ENCODE assay signal across 22 mouse cellular contexts in genomic region chr1:58257195-58257991, GRCm38 (mm10). TPM values are rescaled to one million over a fixed set of nuclear protein-coding genes. Genes with fewer than 3 reads are reported as not detected.
DNase-seq lines count a peak whose midpoint lies in the region; ATAC-seq and TF ChIP-seq lines count a peak whose summit lies in the region.
"Had no signal": no experiment of that assay in that cellular context is flagged by ENCODE, and none has a peak within 500 bp of the region (broad histone marks: within the 10 kb centered on the region; RNA-seq: fewer than 3 reads in every experiment).

No protein-coding gene starts in this region.

- TF ChIP-seq EP300 in stomach, postnatal 0 days (optimal IDR thresholded peaks at IDR 0.05) = no peak

- 66% methylated on average over 10 of the region's 10 CpGs for WGBS in stomach, postnatal 0 days

- H3K4me1 ChIP-seq in stomach, postnatal 0 days (replicated peaks; ENCODE audit: control insufficient read depth, insufficient read depth) = no peaks in the 10 kb centered on the region
- H3K4me1 ChIP-seq: heart, embryonic 13.5 days; liver, embryonic 15.5 days had no signal

- ATAC-seq in stomach, postnatal 0 days (ENCODE audit: low FRiP score, low TSS enrichment) = no peak
- ATAC-seq: activated CD4-positive, CD25-positive, alpha-beta regulatory T cell, adult 4 months; midbrain, embryonic 16.5 days had no signal

- H3K4me2 ChIP-seq in stomach, postnatal 0 days (replicated peaks; ENCODE audit: low read depth) = no peak overlapping the region
- H3K4me2 ChIP-seq: embryonic facial prominence, embryonic 13.5 days; heart, embryonic 13.5 days; hindbrain, embryonic 14.5 days; limb, embryonic 15.5 days; liver, embryonic 15.5 days had no signal

- no peak for TF ChIP-seq CTCF in stomach, postnatal 0 days (IDR thresholded peaks at IDR 0.05; ENCODE audit: low read depth)

- H3K36me3 ChIP-seq in stomach, postnatal 0 days (ENCODE audit: control insufficient read depth, insufficient read depth, low read length) = no peaks in the 10 kb centered on the region
- H3K36me3 ChIP-seq: embryonic facial prominence, embryonic 13.5 days; heart, embryonic 13.5 days; limb, embryonic 15.5 days; liver, embryonic 15.5 days had no signal

- DNase-seq in adrenal gland, postnatal 36 days = peak; percentile 3 to 44
- no peak for DNase-seq in adrenal gland, postnatal 4 days (ENCODE audit: low spot score in 2 of 2)
- DNase-seq in kidney, postnatal 4 days = peak; percentile 37 to 44
- no peak for DNase-seq in kidney, postnatal 36 days
- DNase-seq in 3134 (ENCODE audit: extremely low read depth, insufficient read length, low spot score) (peak; percentile 56), NIH3T3 (ENCODE audit: low read depth) (peak; percentile 89)
- DNase-seq in stomach, postnatal 0 days (ENCODE audit: low spot score) = no peak
- DNase-seq: cerebellum, adult 9-11 months; gastrocnemius, adult 2 months; right cerebral cortex, postnatal 4 days had no signal

- no peak overlapping the region for H3K4me3 ChIP-seq in stomach, postnatal 0 days (ENCODE audit: low read depth, low read length)
- H3K4me3 ChIP-seq: embryonic facial prominence, embryonic 13.5 days; gastrocnemius, adult 2 months; heart, embryonic 13.5 days; limb, embryonic 15.5 days; liver, embryonic 15.5 days had no signal

- no peak overlapping the region for H3K27ac ChIP-seq in stomach, postnatal 0 days (replicated peaks)
- H3K27ac ChIP-seq: embryonic facial prominence, embryonic 13.5 days; gastrocnemius, adult 2 months; heart, embryonic 13.5 days; hindbrain, embryonic 14.5 days; limb, embryonic 15.5 days; liver, embryonic 15.5 days had no signal

- H3K9me3 ChIP-seq in stomach, postnatal 0 days (ENCODE audit: control insufficient read depth, low read length) = no peaks in the 10 kb centered on the region
- H3K9me3 ChIP-seq: embryonic facial prominence, embryonic 13.5 days; heart, embryonic 13.5 days; limb, embryonic 15.5 days; liver, embryonic 15.5 days had no signal

- H3K27me3 ChIP-seq in stomach, postnatal 0 days (ENCODE audit: control insufficient read depth, insufficient read depth, low read length) = no peaks in the 10 kb centered on the region
- H3K27me3 ChIP-seq: embryonic facial prominence, embryonic 13.5 days; heart, embryonic 13.5 days; limb, embryonic 15.5 days; liver, embryonic 15.5 days had no signal

- H3K9ac ChIP-seq in stomach, postnatal 0 days (ENCODE audit: low read length) = no peak overlapping the region
- H3K9ac ChIP-seq: embryonic facial prominence, embryonic 13.5 days; heart, embryonic 13.5 days; hindbrain, embryonic 14.5 days; limb, embryonic 15.5 days; liver, embryonic 15.5 days had no signal

RNA-seq across cellular contexts. Expression of gene Aox2, which starts 20.7 kb away (rescaled TPM):
- total RNA-seq in adrenal gland, postnatal 36 days (2021) = under 1 TPM; 0.30 to 0.86 TPM
- under 1 TPM; 0.11 TPM for total RNA-seq in adrenal gland, postnatal 4 days (2021)
- 0.01 and 0.04 TPM in 2 replicates for polyA plus RNA-seq in stomach, postnatal 0 days (2015; fragmentation: Nextera tagmentation; extraction: Ambion mirVana)
- total RNA-seq: heart, postnatal 25 days; layer of hippocampus, adult 18-20 months; layer of hippocampus, postnatal 25 days; left cerebral cortex, postnatal 25 days had no signal
- polyA plus RNA-seq: gonadal fat pad, adult 2 months; heart, embryonic 13.5 days; liver, embryonic 15.5 days had no signal

RNA-seq across cellular contexts. Expression of gene Aox4, which starts 47.2 kb away (rescaled TPM):
- under 1 TPM in 1 of 2 experiments, not detected in 1; 0.07 TPM for total RNA-seq in adrenal gland, postnatal 36 days (2021)
- total RNA-seq in adrenal gland, postnatal 4 days (2021) = under 1 TPM; 0.06 to 0.25 TPM
- polyA plus RNA-seq in stomach, postnatal 0 days (2015; fragmentation: Nextera tagmentation; extraction: Ambion mirVana) = 24.8 and 26.3 TPM in 2 replicates
- total RNA-seq: gastrocnemius, adult 2 months; heart, postnatal 25 days had no signal
- polyA plus RNA-seq: activated CD4-positive, CD25-positive, alpha-beta regulatory T cell, adult 4 months; gonadal fat pad, adult 2 months had no signal

Comparison
In these comparisons a context has a peak if more than half of its experiments do, and no peak if none do; other contexts are left out.
1. DNase-seq: peak in adrenal gland, postnatal 36 days (2 of 2), kidney, postnatal 4 days (2 of 2), 3134 (single experiment) and NIH3T3 (single experiment); none in adrenal gland, postnatal 4 days (0 of 2), kidney, postnatal 36 days (0 of 2) and stomach, postnatal 0 days (single experiment).